Mouse (Mus musculus) right cerebral cortex, postnatal 36 days (tissue): ENCODE measurements around the gene Olfr742.

Experiments used
- DNase-seq, 2 experiments: peaks; one replicate each; pipeline ENCODE4 v3.0.0; 2022; ENCODE audit warnings: low spot score in 2 of 2, mixed read lengths in 1 of 2

Olfr742 gene

GRCm38 (mm10) chr14:50503300-50503699, at the start of gene Olfr742:
Gene Olfr742 (plus strand): TSS chr14:50503600.
- DNase-seq, result no peak

- DNase-seq, result no peak
These were observed 31.0 kb upstream of the Olfr742 start, which contains the start of gene Olfr741 for GRCm38 (mm10) chr14:50472438-50472837. Gene Olfr741 (plus strand): TSS chr14:50472738.

DNA sequence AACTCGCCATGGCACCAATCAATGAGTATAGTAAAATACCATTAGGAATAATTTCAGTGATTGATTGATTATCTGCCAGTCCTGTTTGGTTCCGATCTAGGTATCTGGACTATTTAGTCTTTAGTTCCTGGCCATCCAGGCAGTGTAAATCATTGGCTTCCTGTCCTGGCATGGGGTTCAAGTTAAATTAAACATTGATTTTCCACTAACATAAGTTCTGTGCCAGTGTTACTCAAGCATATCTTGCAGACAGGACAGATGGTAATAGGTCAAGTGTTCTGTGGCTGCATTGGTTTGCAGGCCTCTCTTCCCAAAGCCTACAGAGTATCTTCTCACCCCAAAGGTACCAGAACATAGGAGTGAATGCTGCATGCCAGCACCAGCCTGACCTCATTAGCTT, 25.0 kb upstream of the Olfr742 start:
- DNase-seq, result no peak

DNA sequence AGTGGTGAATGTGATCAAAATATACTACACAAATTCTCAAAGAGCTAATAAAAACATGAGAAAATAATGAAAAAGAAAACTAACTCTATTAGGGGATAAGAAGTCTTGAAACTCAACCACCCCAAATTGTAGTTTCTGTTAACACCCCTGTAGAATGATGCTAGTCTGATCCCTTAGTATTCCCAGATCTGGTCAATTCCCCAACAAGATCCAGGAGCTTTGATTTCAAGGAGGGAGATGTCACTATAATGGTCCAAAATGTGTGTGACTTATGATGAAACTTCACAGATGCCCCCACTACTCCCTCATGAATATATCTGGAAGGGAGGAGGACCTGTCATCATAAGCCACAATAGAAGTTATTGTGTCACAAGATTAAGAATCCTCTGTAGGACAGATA, 18.1 kb downstream of the Olfr742 start, which contains the start of gene Olfr743:
Olfr743 (plus strand) TSS at position 301 of the 400 bp plus-strand sequence.
- DNase-seq, result no peak

GRCm38 (mm10) chr14:50552734-50553133, 49.3 kb downstream of the Olfr742 start:
- DNase-seq, result no peak
